Mouse (Mus musculus): ENCODE data around the gene Klk7. TPM values are rescaled to one million over a fixed set of nuclear protein-coding genes. Genes with fewer than 3 reads are reported as not detected.
A peak's percentile ranks its signal among the peaks of the same experiment; 100 is the strongest.

Klk7 gene
- polyA plus RNA-seq, 1 experiment from 2014 or later = not detected

GRCm38 (mm10) chr7:43778176-43778970 lies 32.7 kb upstream of the Klk7 start:
- ATAC-seq (ENCODE audit: insufficient number of reproducible peaks, insufficient read depth, low FRiP score, low TSS enrichment) = no peak
- no peaks in the 10 kb centered on the region for H3K9me3 ChIP-seq
- H3K36me3 ChIP-seq = no peaks in the 10 kb centered on the region
- no peaks in the 10 kb centered on the region; the same call in 1 of the 2 replicates for H3K4me1 ChIP-seq
- no peak overlapping the region for H3K9ac ChIP-seq
- H3K27me3 ChIP-seq = peaks cover 7% of the 10 kb centered on the region; the same call in 1 of the 2 replicates
- no peak overlapping the region for H3K4me2 ChIP-seq (replicated peaks)
- H3K4me3 ChIP-seq = no peak overlapping the region
- no peak overlapping the region for H3K27ac ChIP-seq
- WGBS = 84% methylated on average over 10 of the region's 10 CpGs

DNA sequence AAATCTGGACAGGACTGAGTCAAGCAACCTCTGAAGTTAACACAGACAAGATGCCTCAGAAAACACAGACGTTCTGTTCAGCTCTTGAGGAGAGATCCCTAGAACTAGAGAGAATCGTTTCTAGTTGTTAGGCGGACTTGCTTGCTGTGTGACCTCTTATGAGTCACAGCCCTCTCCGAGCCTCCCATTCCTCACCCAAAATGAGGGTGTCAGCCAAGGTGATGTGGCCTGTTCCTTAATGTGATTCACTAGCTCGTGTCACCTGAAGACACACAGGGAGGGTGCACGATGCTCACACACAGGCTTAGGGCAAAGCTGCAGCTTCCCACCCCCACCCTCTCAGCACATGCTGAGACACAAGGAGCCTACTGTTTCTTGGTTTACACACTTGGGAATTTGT lies 30.9 kb upstream of the Klk7 start:
- ATAC-seq (ENCODE audit: insufficient number of reproducible peaks, insufficient read depth, low FRiP score, low TSS enrichment) = no peak
- Histone ChIP-seq H3K9me3 (no peaks in the 10 kb centered on the region), H3K36me3 (no peaks in the 10 kb centered on the region), H3K4me2 (replicated peaks) (no peak overlapping the region), H3K27me3 (peaks cover 10% of the 10 kb centered on the region; the same call in 1 of the 2 replicates), H3K27ac (no peak overlapping the region), H3K4me1 (no peaks in the 10 kb centered on the region; the same call in 1 of the 2 replicates), H3K4me3 (no peak overlapping the region), H3K9ac (no peak overlapping the region)
- WGBS = 52% methylated on average over 6 of the region's 6 CpGs

- ATAC-seq (ENCODE audit: insufficient number of reproducible peaks, insufficient read depth, low FRiP score, low TSS enrichment) = no peak
- Histone ChIP-seq H3K27ac (no peak within 1 kb of the TSS), H3K4me3 (no peak within 1 kb of the TSS), H3K4me2 (replicated peaks) (no peak within 1 kb of the TSS), H3K27me3 (peaks cover 10% of the 10 kb centered on the region; the same call in 1 of the 2 replicates), H3K9me3 (no peaks in the 10 kb centered on the region), H3K4me1 (no peaks in the 10 kb centered on the region; the same call in 1 of the 2 replicates), H3K36me3 (no peaks in the 10 kb centered on the region), H3K9ac (no peak within 1 kb of the TSS)
- 36% methylated on average over 5 of the region's 5 CpGs for WGBS
Measured at GRCm38 (mm10) chr7:43780746-43781145, 30.3 kb upstream of the Klk7 start, which contains the start of gene Klk10. Gene Klk10 (plus strand): TSS chr7:43781035.

DNA sequence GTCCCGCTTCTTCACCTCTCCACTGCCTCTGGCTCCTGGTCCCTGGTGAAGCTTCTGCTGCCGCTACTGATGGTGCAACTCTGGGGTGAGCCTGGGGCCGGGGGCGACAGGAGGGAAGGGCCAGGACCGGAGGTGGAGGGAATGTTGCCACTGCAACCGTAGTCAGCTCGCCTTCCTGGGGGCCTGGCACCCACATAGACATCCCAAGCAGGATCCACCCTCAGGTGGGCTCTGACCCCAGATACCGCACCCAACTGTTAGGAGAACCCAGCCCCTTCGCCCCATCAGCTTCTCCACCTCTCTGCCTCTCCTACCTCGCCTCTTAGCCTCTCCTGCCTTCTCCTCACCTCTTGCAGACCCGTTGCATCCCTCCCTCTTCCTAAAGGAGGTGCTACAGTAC lies 29.6 kb upstream of the Klk7 start:
- no peaks in the 10 kb centered on the region for H3K9me3 ChIP-seq
- H3K4me1 ChIP-seq = no peaks in the 10 kb centered on the region; the same call in 1 of the 2 replicates
- H3K9ac ChIP-seq = no peak overlapping the region
- WGBS = 88% methylated on average over 11 of the region's 11 CpGs
- no peak for ATAC-seq (ENCODE audit: insufficient number of reproducible peaks, insufficient read depth, low FRiP score, low TSS enrichment)
- no peaks in the 10 kb centered on the region for H3K36me3 ChIP-seq
- H3K27ac ChIP-seq = no peak overlapping the region
- peaks cover 10% of the 10 kb centered on the region; the same call in 1 of the 2 replicates for H3K27me3 ChIP-seq
- H3K4me2 ChIP-seq (replicated peaks) = no peak overlapping the region
- no peak overlapping the region for H3K4me3 ChIP-seq

DNA sequence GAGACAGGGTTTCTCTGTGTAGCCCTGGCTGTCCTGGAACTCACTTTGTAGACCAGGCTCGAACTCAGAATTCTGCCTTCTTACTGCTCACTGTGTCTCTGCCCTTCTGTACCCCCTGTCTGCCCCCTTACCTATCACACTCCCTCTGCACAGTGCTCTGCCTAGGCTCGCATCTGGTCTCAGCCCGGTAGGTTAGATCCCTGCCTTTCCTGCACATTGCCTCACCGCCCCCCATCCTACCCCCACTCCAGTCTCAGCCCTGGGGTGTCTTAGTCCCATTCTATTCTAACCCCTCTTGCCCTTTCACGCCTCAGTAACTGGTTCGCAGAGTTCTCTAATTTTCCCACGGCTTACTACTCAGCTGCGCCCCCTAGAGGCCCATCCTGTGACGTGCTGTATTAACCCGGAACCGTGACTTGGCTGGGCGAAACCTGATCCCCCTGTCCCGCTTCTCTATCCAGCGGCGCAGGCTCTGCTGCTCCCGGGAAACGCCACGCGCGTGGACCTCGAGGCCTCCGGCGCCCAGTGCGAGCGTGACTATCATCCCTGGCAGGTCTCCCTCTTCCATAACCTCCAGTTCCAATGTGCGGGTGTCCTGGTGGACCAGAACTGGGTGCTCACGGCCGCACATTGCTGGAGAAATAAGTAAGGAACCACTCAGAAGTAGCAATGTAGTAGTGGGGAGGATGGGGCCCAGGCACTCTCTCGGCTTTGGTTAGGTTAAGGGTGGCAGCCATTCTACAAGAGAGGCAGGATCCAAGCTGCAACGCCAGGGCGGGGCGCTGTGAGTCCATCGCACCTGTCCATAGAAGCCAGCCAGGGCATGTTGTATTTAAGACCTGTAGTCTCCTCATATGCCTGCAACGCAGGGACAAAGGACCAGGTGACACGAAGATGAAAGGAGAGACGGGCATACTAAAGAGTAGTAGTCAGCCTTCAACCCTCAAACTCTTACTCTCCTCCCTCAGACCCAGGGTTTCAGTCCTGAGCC lies 28.5 kb upstream of the Klk7 start:
- Histone ChIP-seq H3K4me3 (peak overlapping the region; percentile 25), H3K4me2 (replicated peaks) (peak overlapping the region; percentile 58), H3K27ac (no peak overlapping the region), H3K9me3 (no peaks in the 10 kb centered on the region), H3K27me3 (peaks cover 10% of the 10 kb centered on the region; the same call in 1 of the 2 replicates), H3K36me3 (no peaks in the 10 kb centered on the region), H3K4me1 (no peaks in the 10 kb centered on the region; the same call in 1 of the 2 replicates), H3K9ac (no peak overlapping the region)
- peak; percentile 77 for ATAC-seq (ENCODE audit: insufficient number of reproducible peaks, insufficient read depth, low FRiP score, low TSS enrichment)
- WGBS = 6% methylated on average over 36 of the region's 36 CpGs

GRCm38 (mm10) chr7:43785286-43785685 lies 25.8 kb upstream of the Klk7 start:
- no peak for ATAC-seq (ENCODE audit: insufficient number of reproducible peaks, insufficient read depth, low FRiP score, low TSS enrichment)
- H3K4me3 ChIP-seq = no peak overlapping the region
- no peaks in the 10 kb centered on the region for H3K36me3 ChIP-seq
- H3K27ac ChIP-seq = no peak overlapping the region
- 82% methylated on average over 1 of the region's 1 CpGs for WGBS
- no peaks in the 10 kb centered on the region for H3K9me3 ChIP-seq
- H3K4me2 ChIP-seq (replicated peaks) = no peak overlapping the region
- H3K4me1 ChIP-seq = no peaks in the 10 kb centered on the region; the same call in 1 of the 2 replicates
- peaks cover 10% of the 10 kb centered on the region; the same call in 1 of the 2 replicates for H3K27me3 ChIP-seq
- no peak overlapping the region for H3K9ac ChIP-seq

GRCm38 (mm10) chr7:43788096-43788495 lies 23.0 kb upstream of the Klk7 start:
- H3K4me1 ChIP-seq = no peaks in the 10 kb centered on the region
- no peaks in the 10 kb centered on the region for H3K9me3 ChIP-seq
- peaks cover 6% of the 10 kb centered on the region; the same call in 1 of the 2 replicates for H3K27me3 ChIP-seq
- H3K36me3 ChIP-seq = no peaks in the 10 kb centered on the region
- no peak for ATAC-seq (ENCODE audit: insufficient number of reproducible peaks, insufficient read depth, low FRiP score, low TSS enrichment)
- WGBS = 68% methylated on average over 3 of the region's 3 CpGs
- H3K4me2 ChIP-seq (replicated peaks) = no peak overlapping the region
- no peak overlapping the region for H3K27ac ChIP-seq
- H3K4me3 ChIP-seq = no peak overlapping the region
- H3K9ac ChIP-seq = no peak overlapping the region

- WGBS = 75% methylated on average over 2 of the region's 2 CpGs
Measured at GRCm38 (mm10) chr7:43789295-43789694, 21.8 kb upstream of the Klk7 start.

DNA sequence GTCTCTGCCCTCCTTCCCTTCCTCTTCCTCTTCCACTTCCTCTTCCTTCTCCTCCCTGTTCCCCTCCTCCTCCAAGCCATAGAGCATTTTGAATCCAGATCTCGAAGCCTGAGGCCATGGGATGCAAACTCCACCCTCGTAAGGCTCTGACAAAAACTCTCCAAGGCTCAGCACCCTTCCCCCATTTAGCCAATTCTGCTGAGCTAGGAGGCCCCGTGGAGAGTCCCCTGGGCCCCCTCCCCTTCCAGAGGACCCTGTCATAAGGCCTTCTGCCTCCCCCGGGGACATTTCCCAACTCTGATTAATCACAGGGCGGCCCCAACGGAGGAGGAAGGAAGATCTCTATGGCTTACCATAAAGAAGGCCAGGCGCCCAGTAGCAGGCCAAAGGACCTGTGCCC lies 19.5 kb upstream of the Klk7 start, which contains the start of gene Klk9:
TSS of gene Klk9 (plus strand) at position 301 of the 400 bp plus-strand sequence.
- Histone ChIP-seq H3K4me3 (no peak within 1 kb of the TSS), H3K4me1 (no peaks in the 10 kb centered on the region), H3K27me3 (peaks cover 13% of the 10 kb centered on the region), H3K36me3 (no peaks in the 10 kb centered on the region), H3K9ac (no peak within 1 kb of the TSS), H3K4me2 (replicated peaks) (no peak within 1 kb of the TSS), H3K27ac (no peak within 1 kb of the TSS), H3K9me3 (no peaks in the 10 kb centered on the region)
- WGBS = 73% methylated on average over 7 of the region's 7 CpGs
- ATAC-seq (ENCODE audit: insufficient number of reproducible peaks, insufficient read depth, low FRiP score, low TSS enrichment) = no peak

More at GRCm38 (mm10) chr7:43789295-43789694, 21.8 kb upstream of the Klk7 start:
- Histone ChIP-seq H3K9me3 (no peaks in the 10 kb centered on the region), H3K27ac (no peak overlapping the region), H3K4me3 (no peak overlapping the region), H3K27me3 (no peaks in the 10 kb centered on the region), H3K36me3 (no peaks in the 10 kb centered on the region), H3K4me1 (no peaks in the 10 kb centered on the region), H3K4me2 (replicated peaks) (no peak overlapping the region), H3K9ac (no peak overlapping the region)
- ATAC-seq (ENCODE audit: insufficient number of reproducible peaks, insufficient read depth, low FRiP score, low TSS enrichment) = no peak

- Histone ChIP-seq H3K4me1 (no peaks in the 10 kb centered on the region), H3K9ac (peak overlapping the region; percentile 39; the same call in 1 of the 2 replicates), H3K27me3 (peaks cover 30% of the 10 kb centered on the region), H3K27ac (no peak overlapping the region), H3K36me3 (no peaks in the 10 kb centered on the region), H3K4me2 (replicated peaks) (peak overlapping the region; percentile 78), H3K9me3 (no peaks in the 10 kb centered on the region), H3K4me3 (peak overlapping the region; percentile 54)
- WGBS = 9% methylated on average over 8 of the region's 8 CpGs
- ATAC-seq (ENCODE audit: insufficient number of reproducible peaks, insufficient read depth, low FRiP score, low TSS enrichment) = no peak
Measured at GRCm38 (mm10) chr7:43796355-43796754, 14.7 kb upstream of the Klk7 start.

DNA sequence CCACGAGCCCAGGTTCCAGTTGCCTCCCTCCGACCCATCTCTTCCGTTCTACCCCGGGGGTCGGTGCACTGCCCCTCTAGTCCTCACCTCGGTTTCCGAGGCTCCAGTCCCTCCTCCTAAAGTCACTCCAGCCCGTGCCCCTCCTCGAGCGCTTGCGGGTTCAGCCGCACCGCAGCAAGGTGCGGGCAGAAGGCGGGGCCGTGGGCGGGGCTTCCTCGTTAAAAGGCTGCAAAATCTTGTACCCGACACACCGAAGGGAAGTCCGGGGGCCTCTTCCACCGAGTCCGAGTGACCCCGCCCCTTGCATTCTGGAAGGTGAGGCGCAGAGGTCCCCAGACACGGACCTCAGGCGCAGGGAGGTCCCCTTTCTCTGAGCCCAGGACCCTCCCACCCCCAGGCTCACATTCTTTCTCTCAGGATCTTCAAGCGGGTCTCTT lies 13.7 kb upstream of the Klk7 start, which contains the start of gene Klk8:
TSS of gene Klk8 (plus strand) at position 245 of the 437 bp plus-strand sequence.
- Histone ChIP-seq H3K9ac (peak within 1 kb of the TSS; percentile 39), H3K4me1 (no peaks in the 10 kb centered on the region), H3K27ac (no peak within 1 kb of the TSS), H3K4me3 (peak within 1 kb of the TSS; percentile 54), H3K4me2 (replicated peaks) (peak within 1 kb of the TSS; percentile 78), H3K9me3 (no peaks in the 10 kb centered on the region), H3K27me3 (peaks cover 30% of the 10 kb centered on the region), H3K36me3 (no peaks in the 10 kb centered on the region)
- under 1% methylated on average over 28 of the region's 28 CpGs for WGBS
- ATAC-seq (ENCODE audit: insufficient number of reproducible peaks, insufficient read depth, low FRiP score, low TSS enrichment) = peak; percentile 42; the same call in 1 of the 2 replicates
